Mouse (Mus musculus): ENCODE data around the gene Hnrnpa1.

The Hnrnpa1 gene

GRCm38 (mm10) chr15:103241071-103242018 is 1.1 kb downstream of the Hnrnpa1 start:
- WGBS, result 9% methylated on average over 12 of the region's 12 CpGs

GRCm38 (mm10) chr15:103242885-103243284 is 2.7 kb downstream of the Hnrnpa1 start:
- 56% methylated on average over 8 of the region's 8 CpGs for WGBS

GRCm38 (mm10) chr15:103245616-103246015 is 5.4 kb downstream of the Hnrnpa1 start:
- 77% methylated on average over 6 of the region's 6 CpGs for WGBS

- 85% methylated on average over 9 of the region's 9 CpGs for WGBS
These were observed 7.0 kb downstream of the Hnrnpa1 start for GRCm38 (mm10) chr15:103247078-103247781.

GRCm38 (mm10) chr15:103248401-103249313 is 8.4 kb downstream of the Hnrnpa1 start:
- WGBS, result 63% methylated on average over 28 of the region's 28 CpGs

GRCm38 (mm10) chr15:103249511-103249910 is 9.3 kb downstream of the Hnrnpa1 start:
- WGBS, result 91% methylated on average over 6 of the region's 6 CpGs

- WGBS, result 38% methylated on average over 2 of the region's 2 CpGs
These were observed 10.0 kb downstream of the Hnrnpa1 start for GRCm38 (mm10) chr15:103250195-103250740.

GRCm38 (mm10) chr15:103251595-103251994 is 11.4 kb downstream of the Hnrnpa1 start:
- 71% methylated on average over 1 of the region's 1 CpGs for WGBS

- WGBS, result 87% methylated on average over 3 of the region's 3 CpGs
These were observed 12.4 kb downstream of the Hnrnpa1 start for GRCm38 (mm10) chr15:103252660-103253059.

GRCm38 (mm10) chr15:103253352-103253751 is 13.1 kb downstream of the Hnrnpa1 start:
- 95% methylated on average over 1 of the region's 1 CpGs for WGBS

GRCm38 (mm10) chr15:103255169-103255568 is 14.9 kb downstream of the Hnrnpa1 start:
- 2% methylated on average over 25 of the region's 25 CpGs for WGBS

GRCm38 (mm10) chr15:103256210-103256986 is 16.2 kb downstream of the Hnrnpa1 start:
- 97% methylated on average over 6 of the region's 6 CpGs for WGBS

- 25% methylated on average over 15 of the region's 15 CpGs for WGBS
These were observed 17.8 kb downstream of the Hnrnpa1 start, which contains the start of gene Nfe2 for GRCm38 (mm10) chr15:103257790-103258728. Gene Nfe2, minus strand, starts transcription at chr15:103258403.

- 90% methylated on average over 5 of the region's 5 CpGs for WGBS
These were observed 18.9 kb downstream of the Hnrnpa1 start for GRCm38 (mm10) chr15:103259162-103259561.

- WGBS, result 40% methylated on average over 1 of the region's 1 CpGs
These were observed 19.8 kb downstream of the Hnrnpa1 start for GRCm38 (mm10) chr15:103259989-103260388.

GRCm38 (mm10) chr15:103264794-103265193 is 24.6 kb downstream of the Hnrnpa1 start:
- 92% methylated on average over 2 of the region's 2 CpGs for WGBS

GRCm38 (mm10) chr15:103268903-103269302 is 28.7 kb downstream of the Hnrnpa1 start:
- 86% methylated on average over 4 of the region's 4 CpGs for WGBS

GRCm38 (mm10) chr15:103272419-103273279 is 32.4 kb downstream of the Hnrnpa1 start, which contains the start of gene Copz1:
Gene Copz1, plus strand, starts transcription at chr15:103272714.
- under 1% methylated on average over 38 of the region's 38 CpGs for WGBS
